Mouse (Mus musculus) kidney, embryonic 14.5 days (tissue): ENCODE measurements at regions not wholly inside any gene's neighbourhood (a gene's known extent, or its start where the extent isn't known, plus 50 kb on each side); places are given as distances from the start of the nearest gene placed in this dataset.

Source experiments
- ATAC-seq: fragments of 200-750 bp; cut with Nextera tagmentation; 2 replicates; pipeline ENCODE4 v1.8.0; 2017; ENCODE audit warnings: moderate number of reproducible peaks, mild to moderate bottlenecking, moderate TSS enrichment, moderate library complexity; ENCODE audit not compliant: low FRiP score, low TSS enrichment
- H3K27ac ChIP-seq: fragments of 300-500 bp; sonication (generic); 2 replicates; pipeline ENCODE4 v1.5.1; 2014; ENCODE audit warnings: low read depth, mild to moderate bottlenecking, low read length, moderate library complexity, mixed read lengths
- H3K27me3 ChIP-seq: fragments of 300-500 bp; sonication (generic); 2 replicates; pipeline ENCODE4 v1.6.1; 2014; ENCODE audit warnings: mild to moderate bottlenecking, low read length; ENCODE audit not compliant: control insufficient read depth, insufficient read depth
- H3K36me3 ChIP-seq: fragments of 300-500 bp; sonication (generic); 2 replicates; pipeline ENCODE4 v1.6.1; 2014; ENCODE audit warnings: low read length, mixed read lengths; ENCODE audit not compliant: control insufficient read depth, insufficient read depth
- H3K4me1 ChIP-seq: fragments of 300-500 bp; sonication (generic); 2 replicates; pipeline ENCODE4 v1.6.1; 2014; ENCODE audit warnings: low read length, mixed read lengths; ENCODE audit not compliant: control insufficient read depth, insufficient read depth
- H3K4me2 ChIP-seq: fragments of 300-500 bp; sonication (generic); replicated peaks from 2 replicates; pipeline ENCODE4 v1.6.1; 2014; ENCODE audit warnings: low read depth, mild to moderate bottlenecking, low read length
- H3K4me3 ChIP-seq: fragments of 300-500 bp; sonication (generic); 2 replicates; pipeline ENCODE4 v1.5.1; 2014; ENCODE audit warnings: mild to moderate bottlenecking, low read length
- H3K9ac ChIP-seq: fragments of 300-500 bp; sonication (generic); 2 replicates; pipeline ENCODE4 v1.6.1; 2014; ENCODE audit warnings: low read depth, mild to moderate bottlenecking, low read length, moderate library complexity
- H3K9me3 ChIP-seq: fragments of 300-500 bp; sonication (generic); 2 replicates; pipeline ENCODE4 v1.6.1; 2016; ENCODE audit warnings: low read length; ENCODE audit not compliant: control insufficient read depth
- WGBS: fragments of 180-500 bp; shearing (Covaris S2); extraction: QIAGEN DNeasy Blood & Tissue Kit; methylation state at CpG from one replicate; pipeline ENCODE4 v1.1.7; 2014; 5-methylcytosine and 5-hydroxymethylcytosine counted together

DNA sequence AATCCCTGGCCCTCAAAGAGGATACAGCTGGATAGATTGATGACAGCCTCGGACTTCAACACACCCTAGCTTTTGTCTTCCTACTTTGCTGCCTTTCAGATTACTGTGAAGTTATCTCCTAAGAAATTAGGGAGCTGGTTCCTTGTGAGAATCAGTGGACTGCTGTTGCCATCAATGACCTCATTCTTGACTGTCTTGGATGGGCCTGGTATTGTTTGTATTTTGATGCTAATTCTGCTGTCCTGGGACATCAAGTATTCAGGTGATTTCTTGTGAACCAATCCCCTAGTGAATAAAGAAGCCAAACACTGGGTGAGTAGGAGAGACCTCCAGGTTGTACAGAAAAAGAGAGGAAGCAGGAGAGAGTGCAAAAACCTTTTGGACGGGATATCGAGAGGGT is 305.3 kb upstream of the Impad1 start:
- H3K4me3 ChIP-seq = no peak overlapping the region
- ATAC-seq = no peak
- no peak overlapping the region for H3K4me2 ChIP-seq
- no peak overlapping the region for H3K27ac ChIP-seq
- no peaks in the 10 kb centered on the region for H3K4me1 ChIP-seq
- no peaks in the 10 kb centered on the region for H3K27me3 ChIP-seq
- H3K9ac ChIP-seq = no peak overlapping the region
- 83% methylated on average over 3 of the region's 3 CpGs for WGBS
- no peaks in the 10 kb centered on the region for H3K9me3 ChIP-seq
- H3K36me3 ChIP-seq = no peaks in the 10 kb centered on the region

DNA sequence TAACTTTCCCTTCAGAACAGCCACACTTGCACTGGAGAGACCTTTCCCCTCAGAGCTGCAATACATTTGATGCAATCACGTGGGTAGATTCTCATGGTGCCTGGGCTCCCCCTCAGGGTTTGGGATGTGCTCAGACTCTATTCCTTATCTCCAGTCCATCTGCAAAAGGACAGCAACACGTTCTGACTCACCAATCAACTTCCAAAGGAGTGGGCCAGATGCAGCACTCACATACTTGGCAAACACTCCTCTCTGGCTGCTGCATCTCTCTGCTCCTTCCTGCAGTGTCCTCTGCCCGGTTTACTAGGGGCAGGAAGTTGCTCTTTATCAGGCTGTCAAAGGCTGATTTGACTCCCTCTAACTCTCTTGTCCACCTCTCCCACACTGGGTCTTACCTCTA is 285.6 kb upstream of the Impad1 start:
- Histone ChIP-seq H3K27ac (no peak overlapping the region), H3K27me3 (no peaks in the 10 kb centered on the region), H3K4me1 (no peaks in the 10 kb centered on the region), H3K36me3 (no peaks in the 10 kb centered on the region), H3K9me3 (no peaks in the 10 kb centered on the region), H3K4me3 (no peak overlapping the region), H3K9ac (no peak overlapping the region), H3K4me2 (no peak overlapping the region)
- no peak for ATAC-seq
- WGBS = 35% methylated on average over 3 of the region's 3 CpGs

DNA sequence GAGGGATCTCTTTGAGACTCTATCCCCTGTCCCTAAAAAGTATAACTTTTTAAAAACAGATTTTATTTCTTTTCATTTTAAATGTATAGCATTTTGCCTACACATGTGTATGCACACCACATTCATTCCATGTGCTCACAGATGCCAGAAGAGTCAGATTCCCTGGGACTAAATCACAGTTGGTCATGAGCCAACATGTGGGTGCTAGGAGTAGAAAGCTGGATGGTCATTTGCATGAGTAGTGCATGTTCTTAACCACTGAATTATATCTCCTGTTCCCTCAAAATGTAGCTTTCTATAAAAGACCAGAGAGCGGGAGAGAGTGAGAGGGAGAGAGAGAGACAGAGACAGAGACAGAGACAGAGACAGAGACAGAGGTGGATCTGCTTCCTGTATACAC is 281.6 kb upstream of the Impad1 start:
- no peak for ATAC-seq
- WGBS = 100% methylated on average over 1 of the region's 1 CpGs

DNA sequence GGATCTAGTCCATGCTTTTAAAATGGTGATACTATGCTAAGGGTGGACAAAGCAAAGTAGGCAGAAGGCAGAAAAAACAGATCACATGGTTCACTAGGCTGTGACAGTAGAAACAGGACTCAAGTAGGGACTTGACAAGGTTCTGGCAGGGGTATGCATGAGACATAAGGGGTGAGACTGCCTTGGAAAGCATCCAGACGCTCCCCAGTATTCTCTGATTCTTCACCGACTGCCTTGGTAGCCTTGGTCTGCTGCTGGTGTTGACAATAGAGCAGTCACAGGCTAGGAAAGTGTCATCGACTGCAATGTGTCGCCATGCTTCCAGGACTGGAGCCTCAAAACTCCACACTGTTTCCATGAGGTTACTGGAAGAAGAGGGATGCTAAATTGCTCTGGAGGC is 278.1 kb upstream of the Impad1 start:
- H3K27me3 ChIP-seq = no peaks in the 10 kb centered on the region
- no peaks in the 10 kb centered on the region for H3K9me3 ChIP-seq
- no peak overlapping the region for H3K9ac ChIP-seq
- H3K27ac ChIP-seq = no peak overlapping the region
- 92% methylated on average over 4 of the region's 4 CpGs for WGBS
- H3K4me2 ChIP-seq = no peak overlapping the region
- H3K4me3 ChIP-seq = no peak overlapping the region
- no peaks in the 10 kb centered on the region for H3K4me1 ChIP-seq
- no peak for ATAC-seq
- no peaks in the 10 kb centered on the region for H3K36me3 ChIP-seq

More for the DNA sequence above, 281.6 kb upstream of the Impad1 start:
- Histone ChIP-seq H3K4me2 (no peak overlapping the region), H3K9me3 (no peaks in the 10 kb centered on the region), H3K27ac (no peak overlapping the region), H3K27me3 (no peaks in the 10 kb centered on the region), H3K4me3 (no peak overlapping the region), H3K4me1 (no peaks in the 10 kb centered on the region), H3K9ac (no peak overlapping the region), H3K36me3 (no peaks in the 10 kb centered on the region)

DNA sequence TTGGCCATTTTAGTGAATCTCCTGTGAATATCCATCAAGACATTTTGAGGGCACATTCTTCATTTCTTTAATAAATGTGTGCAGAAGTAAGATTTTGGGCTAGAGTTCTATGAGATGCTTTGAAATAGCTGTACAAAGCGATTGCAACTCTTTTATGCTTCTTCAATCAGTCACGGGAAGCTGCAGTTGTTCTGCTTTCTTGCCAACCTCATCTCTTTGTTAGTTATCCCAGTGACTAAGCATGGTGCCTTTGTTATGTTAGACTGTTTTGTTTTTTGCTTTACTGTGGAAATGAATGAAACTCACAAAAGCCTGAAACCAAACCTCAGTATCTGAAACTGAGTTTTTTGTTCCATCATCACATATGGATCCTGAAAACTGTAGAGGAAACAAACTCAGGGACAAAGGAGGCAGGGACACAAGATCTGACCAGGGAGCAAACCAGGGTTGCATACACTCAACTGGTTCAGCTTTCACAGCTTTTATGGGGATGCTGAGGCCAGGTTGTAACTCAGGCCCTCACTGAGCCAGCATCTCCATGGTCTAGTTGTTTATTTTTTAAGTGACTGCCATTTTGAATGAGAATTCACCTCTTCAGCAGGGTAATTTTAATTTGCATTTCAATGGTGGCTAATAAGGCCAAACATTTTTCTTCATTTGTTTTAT is 266.3 kb upstream of the Impad1 start:
- WGBS = 83% methylated on average over 2 of the region's 2 CpGs
- Histone ChIP-seq H3K4me1 (no peaks in the 10 kb centered on the region), H3K4me2 (no peak overlapping the region), H3K27me3 (no peaks in the 10 kb centered on the region), H3K9me3 (no peaks in the 10 kb centered on the region), H3K27ac (no peak overlapping the region), H3K4me3 (no peak overlapping the region), H3K9ac (no peak overlapping the region), H3K36me3 (no peaks in the 10 kb centered on the region)
- no peak for ATAC-seq

DNA sequence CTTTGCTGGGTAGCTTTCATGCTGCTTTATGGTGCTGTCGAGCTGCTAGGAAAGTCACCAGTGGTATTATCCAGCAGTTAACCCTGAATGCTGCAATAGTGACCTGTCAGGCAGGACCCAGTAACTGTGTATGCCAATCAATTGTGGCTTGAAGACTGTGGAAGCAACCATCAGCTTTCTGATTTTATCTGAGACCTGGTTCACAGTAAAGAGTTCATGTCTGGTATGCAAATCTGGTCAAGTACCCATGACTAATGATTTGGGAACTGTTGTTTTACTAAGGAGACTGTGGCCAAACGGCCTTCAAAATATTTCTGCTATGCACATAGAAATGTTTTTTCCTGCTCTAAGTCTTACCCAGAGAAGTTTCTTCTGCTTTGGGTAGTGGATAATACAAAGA is 236.8 kb upstream of the Impad1 start:
- Histone ChIP-seq H3K4me3 (no peak overlapping the region), H3K9ac (no peak overlapping the region), H3K27ac (no peak overlapping the region), H3K4me1 (no peaks in the 10 kb centered on the region), H3K27me3 (no peaks in the 10 kb centered on the region), H3K36me3 (no peaks in the 10 kb centered on the region), H3K4me2 (no peak overlapping the region), H3K9me3 (no peaks in the 10 kb centered on the region)
- 46% methylated on average over 2 of the region's 2 CpGs for WGBS
- no peak for ATAC-seq

DNA sequence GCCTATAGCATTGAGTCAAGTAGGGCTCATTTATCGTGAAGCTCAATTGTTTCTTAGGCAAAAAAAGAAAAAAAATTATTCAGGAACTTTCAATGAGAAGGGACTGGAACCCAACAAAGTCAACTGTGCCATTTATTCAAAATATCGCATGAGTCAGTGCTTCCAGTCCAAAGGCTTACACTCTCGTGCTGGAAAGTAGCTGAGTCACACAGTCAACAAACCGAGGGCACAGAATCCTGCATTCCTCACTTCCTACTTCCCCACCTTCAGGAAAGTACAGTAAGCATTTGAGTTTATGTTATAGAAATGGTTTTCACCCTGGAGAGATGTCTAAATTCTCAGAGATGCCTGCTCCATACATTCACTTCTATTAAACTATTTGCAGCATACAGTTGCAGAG is 194.3 kb upstream of the Impad1 start:
- no peaks in the 10 kb centered on the region for H3K4me1 ChIP-seq

DNA sequence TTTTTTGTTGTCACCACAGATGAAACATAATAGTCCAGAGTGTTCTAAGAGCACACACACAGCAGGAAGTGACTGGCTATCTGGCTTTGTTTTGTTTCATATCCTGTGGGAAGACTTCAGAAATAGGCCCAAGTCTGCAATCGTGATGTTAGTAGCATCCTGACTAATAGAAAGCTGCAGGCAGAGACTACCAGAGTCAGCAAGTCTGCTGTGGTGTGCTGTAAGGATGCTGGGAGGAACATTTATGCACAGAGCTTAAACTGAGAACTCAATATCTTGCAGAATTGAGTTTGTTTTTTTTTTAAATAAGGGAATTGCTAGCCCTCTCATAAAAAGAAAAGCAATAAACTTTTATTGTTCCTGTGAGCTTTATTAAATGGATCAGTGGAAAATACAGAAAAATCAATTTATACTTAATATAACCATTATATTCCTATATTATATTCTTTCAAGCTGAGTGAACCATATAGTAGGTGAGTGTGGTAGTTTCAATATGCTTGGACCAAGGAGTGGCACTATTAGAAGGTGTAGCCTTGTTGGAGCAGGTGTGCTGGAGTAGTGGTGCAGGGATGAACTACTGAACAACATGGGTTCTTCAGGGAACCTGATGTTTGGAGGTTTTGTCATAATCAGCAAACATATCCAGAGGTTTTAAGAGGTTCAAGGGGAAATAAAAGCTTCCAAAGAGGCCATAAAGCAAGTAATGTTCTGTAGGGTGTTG is 190.5 kb upstream of the Impad1 start:
- no peak for ATAC-seq
- no peaks in the 10 kb centered on the region for H3K9me3 ChIP-seq
- WGBS = 77% methylated on average over 1 of the region's 1 CpGs

More for the DNA sequence above, 194.3 kb upstream of the Impad1 start:
- H3K27ac ChIP-seq = no peak overlapping the region
- no peak overlapping the region for H3K4me3 ChIP-seq
- no peaks in the 10 kb centered on the region for H3K27me3 ChIP-seq
- no peak overlapping the region for H3K9ac ChIP-seq
- WGBS = 76% methylated on average over 4 of the region's 4 CpGs
- H3K9me3 ChIP-seq = no peaks in the 10 kb centered on the region
- H3K36me3 ChIP-seq = no peaks in the 10 kb centered on the region
- no peak for ATAC-seq
- H3K4me2 ChIP-seq = no peak overlapping the region

DNA sequence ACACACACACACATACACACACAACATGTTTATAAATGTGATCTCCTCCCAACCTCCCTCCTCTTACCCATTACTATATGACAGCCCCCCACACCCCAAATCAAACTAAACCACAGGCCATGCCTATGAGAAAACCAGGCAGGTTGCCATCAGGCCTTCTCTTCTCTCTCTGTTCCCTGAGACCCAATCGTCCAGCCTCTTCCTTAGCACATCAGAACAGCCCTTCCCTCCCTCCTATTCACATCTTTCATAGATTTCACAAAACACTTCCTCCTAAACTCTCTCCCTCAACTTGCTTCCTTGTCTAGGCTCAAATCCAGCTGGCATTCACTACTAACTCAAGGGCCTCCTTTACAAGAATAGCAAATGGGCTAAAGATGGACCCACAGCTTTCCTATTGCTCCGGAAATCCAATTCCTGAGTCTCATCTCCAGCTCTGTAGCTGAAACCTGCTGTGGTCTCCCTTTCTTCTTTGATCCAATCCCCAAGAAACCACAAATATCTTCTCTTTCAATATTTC is 178.7 kb upstream of the Impad1 start:
- Histone ChIP-seq H3K27ac (no peak overlapping the region), H3K9me3 (no peaks in the 10 kb centered on the region), H3K9ac (no peak overlapping the region), H3K4me1 (no peaks in the 10 kb centered on the region), H3K4me2 (no peak overlapping the region), H3K36me3 (no peaks in the 10 kb centered on the region), H3K27me3 (no peaks in the 10 kb centered on the region), H3K4me3 (no peak overlapping the region)
- 88% methylated on average over 2 of the region's 2 CpGs for WGBS
- ATAC-seq = no peak

More for the DNA sequence above, 190.5 kb upstream of the Impad1 start:
- H3K4me1 ChIP-seq = no peaks in the 10 kb centered on the region
- no peak overlapping the region for H3K4me3 ChIP-seq
- H3K27ac ChIP-seq = no peak overlapping the region
- no peaks in the 10 kb centered on the region for H3K27me3 ChIP-seq
- no peak overlapping the region for H3K4me2 ChIP-seq
- H3K36me3 ChIP-seq = no peaks in the 10 kb centered on the region
- no peak overlapping the region for H3K9ac ChIP-seq
